Mouse (Mus musculus): ENCODE results near the gene Bach2. TPM values are rescaled to one million over a fixed set of nuclear protein-coding genes. Genes with fewer than 3 reads are reported as not detected.

Gene Bach2
- total and polyA plus RNA-seq, 2 experiments from 2014 or later = 13.9 to 14.7 TPM

GRCm38 (mm10) chr4:32393226-32393625 lies 154.6 kb downstream of the Bach2 start:
- H3K9me3 ChIP-seq (ENCODE audit: low read length) = no peaks in the 10 kb centered on the region
- H3K4me3 ChIP-seq (ENCODE audit: low read length) = no peak overlapping the region
- peaks cover 16% of the 10 kb centered on the region for H3K4me1 ChIP-seq (ENCODE audit: insufficient read depth, low read length)
- DNase-seq (ENCODE audit: low spot score) (no peak), ATAC-seq (no peak)
- no peak overlapping the region for H3K4me2 ChIP-seq (ENCODE audit: low read depth, low read length)
- no peaks in the 10 kb centered on the region for H3K36me3 ChIP-seq (ENCODE audit: insufficient read depth, low read length)
- 82% methylated on average over 3 of the region's 3 CpGs for WGBS
- H3K27me3 ChIP-seq (ENCODE audit: insufficient read depth, low read length) = no peaks in the 10 kb centered on the region
- no peak overlapping the region for H3K9ac ChIP-seq (replicated peaks; ENCODE audit: low read length)
- H3K27ac ChIP-seq = no peak overlapping the region
- no peak for TF ChIP-seq CTCF (IDR thresholded peaks at IDR 0.05; ENCODE audit: low read depth)

DNA sequence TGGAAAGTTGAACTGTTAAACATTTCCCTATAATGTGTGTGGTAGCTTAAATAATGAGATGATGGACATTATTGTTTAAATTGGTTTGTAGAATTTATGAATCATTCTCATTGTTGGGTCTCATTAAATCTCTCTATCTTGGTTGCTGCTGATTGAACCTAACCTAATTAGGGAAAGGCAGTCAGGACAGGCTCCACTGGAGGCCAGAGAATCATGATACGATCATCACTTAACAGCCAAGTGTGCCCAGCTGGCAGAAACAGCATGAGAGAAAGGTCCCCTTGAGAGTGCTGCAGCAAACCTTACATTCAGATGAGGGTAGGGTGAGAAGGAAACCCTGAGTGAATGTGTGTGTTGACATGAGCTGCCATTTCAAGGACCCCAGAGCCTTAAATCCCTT lies 155.3 kb downstream of the Bach2 start:
- 22% methylated on average over 1 of the region's 1 CpGs for WGBS
- Histone ChIP-seq H3K36me3 (ENCODE audit: insufficient read depth, low read length) (no peaks in the 10 kb centered on the region), H3K4me3 (ENCODE audit: low read length) (no peak overlapping the region), H3K4me2 (ENCODE audit: low read depth, low read length) (no peak overlapping the region), H3K4me1 (ENCODE audit: insufficient read depth, low read length) (peaks cover 9% of the 10 kb centered on the region), H3K9ac (replicated peaks; ENCODE audit: low read length) (no peak overlapping the region), H3K9me3 (ENCODE audit: low read length) (no peaks in the 10 kb centered on the region), H3K27ac (no peak overlapping the region), H3K27me3 (ENCODE audit: insufficient read depth, low read length) (no peaks in the 10 kb centered on the region)
- TF ChIP-seq CTCF (IDR thresholded peaks at IDR 0.05; ENCODE audit: low read depth) = no peak
- ATAC-seq (no peak), DNase-seq (ENCODE audit: low spot score) (no peak)

GRCm38 (mm10) chr4:32394850-32395249 lies 156.2 kb downstream of the Bach2 start:
- WGBS = 79% methylated on average over 2 of the region's 2 CpGs
- ATAC-seq = no peak

DNA sequence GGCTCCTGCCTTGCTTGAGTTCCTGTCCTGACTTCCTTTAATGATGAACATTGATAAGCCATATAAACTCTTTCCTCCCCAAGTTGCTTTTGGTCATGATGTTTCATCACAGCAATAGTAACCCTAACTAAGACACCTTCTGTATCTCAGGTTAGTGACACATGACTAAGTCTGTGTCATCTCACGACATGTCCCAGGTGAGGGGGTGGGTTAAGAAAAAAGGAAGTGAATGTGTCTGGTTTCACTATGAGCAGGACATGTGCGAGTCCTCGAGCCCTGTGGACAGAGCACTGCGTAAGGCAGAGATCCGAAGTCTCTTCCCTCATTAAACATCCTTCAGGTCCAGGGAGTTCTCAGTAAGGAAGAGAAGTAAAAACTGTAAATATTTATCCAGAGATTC lies 162.9 kb downstream of the Bach2 start:
- no peak overlapping the region for H3K4me2 ChIP-seq (ENCODE audit: low read depth, low read length)
- no peak overlapping the region for H3K4me3 ChIP-seq (ENCODE audit: low read length)
- no peaks in the 10 kb centered on the region for H3K27me3 ChIP-seq (ENCODE audit: insufficient read depth, low read length)
- H3K9me3 ChIP-seq (ENCODE audit: low read length) = no peaks in the 10 kb centered on the region
- no peak for DNase-seq (ENCODE audit: low spot score)
- no peaks in the 10 kb centered on the region for H3K4me1 ChIP-seq (ENCODE audit: insufficient read depth, low read length)
- no peak for ATAC-seq
- TF ChIP-seq CTCF (IDR thresholded peaks at IDR 0.05; ENCODE audit: low read depth) = no peak
- H3K36me3 ChIP-seq (ENCODE audit: insufficient read depth, low read length) = no peaks in the 10 kb centered on the region
- 93% methylated on average over 5 of the region's 5 CpGs for WGBS
- no peak overlapping the region for H3K9ac ChIP-seq (replicated peaks; ENCODE audit: low read length)
- H3K27ac ChIP-seq = no peak overlapping the region

More at GRCm38 (mm10) chr4:32394850-32395249, 156.2 kb downstream of the Bach2 start:
- H3K4me2 ChIP-seq (ENCODE audit: low read depth, low read length) = no peak overlapping the region
- H3K9ac ChIP-seq (replicated peaks; ENCODE audit: low read length) = no peak overlapping the region
- no peak for TF ChIP-seq CTCF (IDR thresholded peaks at IDR 0.05; ENCODE audit: low read depth)
- H3K36me3 ChIP-seq (ENCODE audit: insufficient read depth, low read length) = no peaks in the 10 kb centered on the region
- no peaks in the 10 kb centered on the region for H3K27me3 ChIP-seq (ENCODE audit: insufficient read depth, low read length)
- no peaks in the 10 kb centered on the region for H3K9me3 ChIP-seq (ENCODE audit: low read length)
- no peak for DNase-seq (ENCODE audit: low spot score)
- H3K27ac ChIP-seq = no peak overlapping the region
- H3K4me1 ChIP-seq (ENCODE audit: insufficient read depth, low read length) = peaks cover 7% of the 10 kb centered on the region
- H3K4me3 ChIP-seq (ENCODE audit: low read length) = no peak overlapping the region

DNA sequence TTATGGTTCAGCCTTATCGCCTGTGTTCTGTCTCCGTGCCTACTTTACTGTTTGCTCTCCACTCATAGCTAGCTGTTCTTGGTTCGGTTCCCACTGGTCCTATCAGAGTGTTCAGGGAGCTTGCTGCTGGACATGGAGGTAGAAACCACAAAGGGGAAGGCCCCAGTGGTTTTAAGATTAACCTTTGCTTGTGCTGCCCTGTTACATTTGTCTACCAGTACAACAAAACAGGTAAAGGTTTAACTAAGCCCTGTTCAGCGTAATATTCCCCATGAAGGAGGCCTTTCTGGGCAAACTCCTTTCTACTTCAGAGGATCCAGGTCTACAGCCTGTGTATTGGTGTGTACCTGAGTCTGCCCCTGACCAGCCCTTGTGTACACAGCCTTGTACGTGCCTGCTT lies 164.9 kb downstream of the Bach2 start:
- no peak overlapping the region for H3K4me3 ChIP-seq (ENCODE audit: low read length)
- ATAC-seq (no peak), DNase-seq (ENCODE audit: low spot score) (no peak)
- no peaks in the 10 kb centered on the region for H3K9me3 ChIP-seq (ENCODE audit: low read length)
- H3K27ac ChIP-seq = no peak overlapping the region
- H3K36me3 ChIP-seq (ENCODE audit: insufficient read depth, low read length) = no peaks in the 10 kb centered on the region
- no peak overlapping the region for H3K9ac ChIP-seq (replicated peaks; ENCODE audit: low read length)
- no peaks in the 10 kb centered on the region for H3K4me1 ChIP-seq (ENCODE audit: insufficient read depth, low read length)
- H3K27me3 ChIP-seq (ENCODE audit: insufficient read depth, low read length) = no peaks in the 10 kb centered on the region
- TF ChIP-seq CTCF (IDR thresholded peaks at IDR 0.05; ENCODE audit: low read depth) = no peak
- no peak overlapping the region for H3K4me2 ChIP-seq (ENCODE audit: low read depth, low read length)
- 89% methylated on average over 5 of the region's 5 CpGs for WGBS

GRCm38 (mm10) chr4:32405149-32405882 lies 166.7 kb downstream of the Bach2 start:
- TF ChIP-seq CTCF (IDR thresholded peaks at IDR 0.05; ENCODE audit: low read depth) = no peak
- Histone ChIP-seq H3K4me2 (ENCODE audit: low read depth, low read length) (no peak overlapping the region), H3K9me3 (ENCODE audit: low read length) (no peaks in the 10 kb centered on the region), H3K4me1 (ENCODE audit: insufficient read depth, low read length) (no peaks in the 10 kb centered on the region), H3K27ac (no peak overlapping the region), H3K27me3 (ENCODE audit: insufficient read depth, low read length) (no peaks in the 10 kb centered on the region), H3K36me3 (ENCODE audit: insufficient read depth, low read length) (no peaks in the 10 kb centered on the region), H3K9ac (replicated peaks; ENCODE audit: low read length) (no peak overlapping the region), H3K4me3 (ENCODE audit: low read length) (no peak overlapping the region)
- ATAC-seq (no peak), DNase-seq (ENCODE audit: low spot score) (no peak)
- 68% methylated on average over 17 of the region's 17 CpGs for WGBS

- no peaks in the 10 kb centered on the region for H3K9me3 ChIP-seq (ENCODE audit: low read length)
- H3K4me2 ChIP-seq (ENCODE audit: low read depth, low read length) = no peak overlapping the region
- H3K9ac ChIP-seq (replicated peaks; ENCODE audit: low read length) = no peak overlapping the region
- ATAC-seq = no peak
- no peak for TF ChIP-seq CTCF (IDR thresholded peaks at IDR 0.05; ENCODE audit: low read depth)
- WGBS = 83% methylated on average over 3 of the region's 3 CpGs
- H3K4me3 ChIP-seq (ENCODE audit: low read length) = no peak overlapping the region
- DNase-seq (ENCODE audit: low spot score) = no peak
- H3K27me3 ChIP-seq (ENCODE audit: insufficient read depth, low read length) = no peaks in the 10 kb centered on the region
- no peak overlapping the region for H3K27ac ChIP-seq
- no peaks in the 10 kb centered on the region for H3K4me1 ChIP-seq (ENCODE audit: insufficient read depth, low read length)
- no peaks in the 10 kb centered on the region for H3K36me3 ChIP-seq (ENCODE audit: insufficient read depth, low read length)
Observed at GRCm38 (mm10) chr4:32405985-32406384, 167.4 kb downstream of the Bach2 start.
